Mouse (Mus musculus) spleen, adult 2 months (tissue): Measurements from ENCODE around the gene Enox2. TPM values are rescaled to one million over a fixed set of nuclear protein-coding genes. Genes with fewer than 3 reads are reported as not detected.

Experiments used
- DNase-seq, 2 experiments: peaks; one replicate each; pipeline versions ENCODE4 v3.0.0 to v3.0.0-alpha.2; 2012 to 2021; ENCODE audit warnings: low spot score in 2 of 2, low read depth in 1 of 2
- H3K27ac ChIP-seq: fragments of 200-500 bp; 2 replicates; pipeline ENCODE4 v1.5.1; 2012; ENCODE audit warnings: low read length, inconsistent platforms; ENCODE audit not compliant: insufficient read depth
- H3K27me3 ChIP-seq: fragments of 200-500 bp; 2 replicates; pipeline ENCODE4 v1.6.1; 2012; ENCODE audit warnings: mild to moderate bottlenecking, moderate library complexity, low read length, inconsistent platforms; ENCODE audit not compliant: control insufficient read depth, insufficient read depth
- H3K36me3 ChIP-seq: fragments of 200-500 bp; 2 replicates; pipeline ENCODE4 v1.6.1; 2012; ENCODE audit warnings: mild to moderate bottlenecking, low read length, inconsistent platforms; ENCODE audit not compliant: control insufficient read depth, insufficient read depth
- H3K4me1 ChIP-seq: fragments of 200-500 bp; 2 replicates; pipeline ENCODE4 v1.6.1; 2011; ENCODE audit warnings: inconsistent platforms; ENCODE audit not compliant: control insufficient read depth, insufficient read depth, insufficient read length
- H3K4me3 ChIP-seq: fragments of 200-500 bp; 2 replicates; pipeline ENCODE4 v1.5.1; 2011; ENCODE audit warnings: mild to moderate bottlenecking, inconsistent platforms; ENCODE audit not compliant: insufficient read depth, insufficient read length; ENCODE audit errors: extremely low read depth
- CTCF ChIP-seq: fragments of 200-500 bp; IDR thresholded peaks from 2 replicates; pipeline ENCODE4 v1.5.1; 2011; ENCODE audit warnings: mild to moderate bottlenecking, inconsistent platforms; ENCODE audit not compliant: insufficient read depth, insufficient read length, insufficient replicate concordance; ENCODE audit errors: extremely low read depth
- POLR2A ChIP-seq: fragments of 200-500 bp; IDR thresholded peaks from 2 replicates; pipeline ENCODE4 v1.6.1; 2011; ENCODE audit warnings: low read depth, low read length, inconsistent platforms
- WGBS: fragments of 180-500 bp; shearing (Covaris S2); methylation state at CpG from one replicate; pipeline ENCODE4 v1.1.7; 2018; 5-methylcytosine and 5-hydroxymethylcytosine counted together
- polyA plus RNA-seq: library from polyadenylated mRNA; depleted of rRNA; stranded (reverse); fragments of >200 nt; gene quantifications from 2 replicates; pipeline ENCODE4 v1.2.3, GENCODE M21; 2012; rRNA removed

Gene Enox2
- polyA plus RNA-seq, 1 experiment, result 3.5 TPM

DNA sequence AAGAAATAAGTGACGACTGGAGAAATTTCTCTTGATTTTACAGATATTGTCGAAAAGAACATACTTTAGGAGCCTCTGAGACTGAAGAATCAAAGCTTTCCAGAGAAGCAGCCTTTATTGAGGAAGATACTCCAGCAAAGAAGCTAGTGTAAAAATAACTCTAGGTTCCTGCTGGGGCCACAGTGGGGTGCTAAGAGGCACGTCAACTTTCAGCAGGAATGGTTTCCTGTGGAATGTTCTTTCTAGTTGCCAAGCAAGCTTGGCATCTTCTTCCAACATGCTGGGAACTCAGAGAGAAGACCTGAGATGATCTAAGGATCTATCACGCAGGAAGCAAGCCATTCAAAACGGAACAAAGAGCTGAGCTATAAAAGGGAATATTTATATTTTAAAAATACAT lies 278.3 kb downstream of the Enox2 start:
- DNase-seq, result no peak
- whole genome bisulfite sequencing, result 85% methylated on average over 5 of the region's 5 CpGs
- no peak for TF ChIP-seq POLR2A
- no peak for TF ChIP-seq CTCF

DNA sequence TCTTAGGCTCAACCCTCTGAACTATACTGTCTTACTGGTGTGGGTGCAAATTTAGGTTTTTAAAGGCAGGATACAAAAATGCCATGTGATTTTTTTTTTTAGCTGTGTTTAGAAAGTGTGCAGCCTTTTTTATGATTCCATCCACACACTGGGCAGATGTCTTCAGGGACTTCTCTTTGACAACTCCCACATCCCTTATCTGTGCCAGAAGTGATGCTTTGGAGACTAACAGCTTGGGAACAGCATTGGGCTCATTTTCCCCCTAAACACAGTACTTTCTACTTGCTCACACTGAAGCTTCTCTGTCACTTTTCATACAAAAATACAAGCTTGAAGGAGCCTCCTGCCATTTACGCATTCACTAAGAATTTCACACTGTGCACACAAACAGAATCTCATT lies 282.4 kb downstream of the Enox2 start:
- Histone ChIP-seq H3K27ac (no peak overlapping the region), H3K36me3 (no peaks in the 10 kb centered on the region), H3K4me1 (no peaks in the 10 kb centered on the region), H3K4me3 (no peak overlapping the region), H3K27me3 (no peaks in the 10 kb centered on the region)
- no peak for DNase-seq
- no peak for TF ChIP-seq CTCF
- no peak for TF ChIP-seq POLR2A
- WGBS, result 93% methylated on average over 1 of the region's 1 CpGs

More for the DNA sequence above, 278.3 kb downstream of the Enox2 start:
- H3K4me3 ChIP-seq, result no peak overlapping the region
- no peaks in the 10 kb centered on the region for H3K27me3 ChIP-seq
- no peak overlapping the region for H3K27ac ChIP-seq
- H3K4me1 ChIP-seq, result no peaks in the 10 kb centered on the region
- no peaks in the 10 kb centered on the region for H3K36me3 ChIP-seq

DNA sequence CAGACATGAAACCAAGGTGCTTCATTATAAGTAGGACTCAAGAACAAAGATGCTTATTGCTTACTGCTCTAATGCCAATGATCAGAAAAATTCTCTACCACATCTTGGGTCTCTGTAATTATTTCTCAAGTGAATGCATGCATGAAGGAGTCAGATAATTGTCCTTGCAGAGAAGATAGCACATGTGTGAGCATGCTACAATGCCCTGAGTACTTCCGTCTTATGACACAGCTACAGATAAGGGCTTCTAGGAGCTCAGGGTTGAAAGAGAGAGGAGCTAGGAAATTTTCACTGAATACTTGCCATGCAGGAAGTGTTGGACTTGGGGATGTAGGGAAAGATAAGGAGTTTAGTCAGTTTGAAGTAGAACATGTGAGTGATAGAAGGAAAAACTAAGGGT lies 285.2 kb downstream of the Enox2 start:
- DNase-seq, result no peak
- H3K36me3 ChIP-seq, result no peaks in the 10 kb centered on the region
- 88% methylated on average over 1 of the region's 1 CpGs for WGBS
- no peak overlapping the region for H3K4me3 ChIP-seq
- no peak overlapping the region for H3K27ac ChIP-seq
- no peak for TF ChIP-seq POLR2A
- no peak for TF ChIP-seq CTCF
- no peaks in the 10 kb centered on the region for H3K27me3 ChIP-seq
- no peaks in the 10 kb centered on the region for H3K4me1 ChIP-seq

DNA sequence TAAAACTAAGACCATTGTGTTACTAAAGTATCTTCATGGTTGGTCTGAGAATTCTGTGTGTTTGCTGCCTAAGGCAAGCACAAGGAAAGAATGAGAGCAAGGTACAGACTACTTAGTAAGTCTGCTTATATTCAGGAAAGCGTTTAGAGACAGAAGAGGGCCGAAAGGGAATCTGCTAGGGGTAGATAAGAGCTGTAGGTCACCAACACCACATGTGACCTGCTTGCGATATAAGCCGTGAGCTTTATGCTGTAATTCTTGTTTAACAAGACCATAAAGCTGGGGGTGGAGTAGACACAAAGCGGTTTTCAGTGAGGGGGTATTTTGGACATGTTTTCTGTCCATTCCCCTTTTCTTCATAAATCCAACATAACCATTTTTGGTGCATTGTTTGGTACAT lies 302.4 kb downstream of the Enox2 start:
- no peak for DNase-seq
- Histone ChIP-seq H3K27me3 (no peaks in the 10 kb centered on the region), H3K36me3 (no peaks in the 10 kb centered on the region), H3K4me1 (no peaks in the 10 kb centered on the region), H3K27ac (no peak overlapping the region), H3K4me3 (no peak overlapping the region)
- TF ChIP-seq POLR2A (no peak), CTCF (no peak)
- WGBS, result 80% methylated on average over 5 of the region's 5 CpGs

DNA sequence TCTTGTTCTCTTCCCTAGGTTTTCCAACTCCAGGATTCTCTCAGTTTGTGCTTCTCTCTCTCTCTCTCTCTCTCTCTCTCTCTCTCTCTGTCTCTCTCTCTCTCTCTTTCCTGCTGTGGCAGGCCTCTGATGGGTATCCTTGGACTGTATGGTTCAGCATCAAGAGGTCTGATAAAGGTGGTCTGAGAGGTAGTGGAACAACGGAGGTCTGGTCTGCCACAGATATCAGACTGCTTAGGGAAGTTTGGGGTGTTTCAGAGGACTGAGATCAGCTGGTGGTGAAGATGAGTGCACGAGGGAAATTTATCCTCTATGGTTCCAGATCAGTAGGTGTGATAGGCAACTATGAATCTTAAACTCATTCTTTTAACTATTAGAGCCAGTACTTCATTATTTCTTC lies 303.6 kb downstream of the Enox2 start:
- no peaks in the 10 kb centered on the region for H3K36me3 ChIP-seq
- TF ChIP-seq CTCF, result no peak
- TF ChIP-seq POLR2A, result no peak
- no peaks in the 10 kb centered on the region for H3K4me1 ChIP-seq
- 83% methylated on average over 2 of the region's 2 CpGs for WGBS
- no peak for DNase-seq
- H3K4me3 ChIP-seq, result no peak overlapping the region
- no peaks in the 10 kb centered on the region for H3K27me3 ChIP-seq
- no peak overlapping the region for H3K27ac ChIP-seq

Other genes with a start within 250 kb of the Enox2 start
- not detected in 2 replicates for gene Arhgap36, start 175.7 kb upstream of the Enox2 start, polyA plus RNA-seq